Mouse (Mus musculus) left cerebral cortex, adult 8-10 months (tissue): ENCODE measurements around the gene Lif. TPM values are rescaled to one million over a fixed set of nuclear protein-coding genes. Genes with fewer than 3 reads are reported as not detected.

ENCODE experiments used
- total RNA-seq, 4 experiments: library from RNA; stranded (reverse); gene quantifications; 2 replicates each; pipeline ENCODE4 v1.2.4; 2022

Lif gene
- total RNA-seq, 4 experiments from 2014 or later, result 0.66 to 1.3 (median 0.94) TPM

Other genes starting within 250 kb of the Lif start
- gene Sec14l4, start 226.1 kb upstream of the Lif start, total RNA-seq, result 1 to 10 TPM in 1 of 4 experiments, under 1 TPM in 3; 0.23 to 1.0 (median 0.37) TPM
- 1 to 10 TPM; 1.0 to 1.7 (median 1.4) TPM for gene Sec14l3, start 192.7 kb upstream of the Lif start, total RNA-seq
- gene Mtfp1, start 162.1 kb upstream of the Lif start, total RNA-seq, result 10 to 100 TPM; 67.7 to 84.0 (median 72.4) TPM
- gene Sec14l2, start 134.1 kb upstream of the Lif start, total RNA-seq, result 10 to 100 TPM; 35.3 to 36.8 (median 36.4) TPM
- gene Rnf215, start 122.4 kb upstream of the Lif start, total RNA-seq, result 10 to 100 TPM; 24.8 to 35.0 (median 31.1) TPM
- gene Ccdc157, start 97.3 kb upstream of the Lif start, total RNA-seq, result 10 to 100 TPM; 19.3 to 21.1 (median 19.9) TPM
- 10 to 100 TPM; 57.1 to 70.2 (median 61.6) TPM for gene Sf3a1, start 97.2 kb upstream of the Lif start, total RNA-seq
- 10 to 100 TPM; 24.1 to 33.2 (median 28.3) TPM for gene Tbc1d10a, start 70.8 kb upstream of the Lif start, total RNA-seq
- gene Castor1, start 39.3 kb upstream of the Lif start, total RNA-seq, result 1 to 10 TPM; 3.1 to 5.9 (median 4.4) TPM
- gene Osm, start 21.1 kb upstream of the Lif start, total RNA-seq, result under 1 TPM in 2 of 4 experiments, not detected in 2; 0.53 to 0.55 TPM
- gene Hormad2, start 183.5 kb downstream of the Lif start, total RNA-seq, result under 1 TPM in 1 of 4 experiments, not detected in 3; 0.23 TPM